Mouse (Mus musculus): ENCODE data around the gene Zpbp2.
"Not testable (repeated sequence)": the region's sequence is repeated elsewhere in the genome, so short reads cannot be mapped to it uniquely, and the experiment has no call there.

Zpbp2 gene

GRCm38 (mm10) chr11:98590548-98591445, 39.9 kb downstream of the Zpbp2 start:
- DNase-seq = peak in 1 of 2 experiments; percentile 16

DNA sequence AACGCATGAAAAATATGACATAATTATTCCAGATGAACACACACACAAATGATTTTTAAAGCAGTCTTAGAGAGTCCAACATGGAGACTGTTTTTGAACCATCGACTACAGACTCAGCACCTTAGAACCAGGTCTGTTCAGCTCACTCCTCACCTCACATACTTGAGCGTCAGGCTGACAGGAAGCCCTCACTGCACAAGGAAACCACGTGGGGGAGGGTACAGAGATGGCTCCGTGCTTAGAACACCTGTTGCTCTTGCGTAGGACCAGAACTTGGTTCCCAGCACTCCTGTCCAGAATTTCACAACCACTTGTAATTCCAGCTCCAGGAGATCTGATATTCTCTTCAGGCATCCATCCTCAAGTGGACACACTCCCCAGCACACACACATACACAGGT, 44.1 kb downstream of the Zpbp2 start:
- DNase-seq = no peak

DNA sequence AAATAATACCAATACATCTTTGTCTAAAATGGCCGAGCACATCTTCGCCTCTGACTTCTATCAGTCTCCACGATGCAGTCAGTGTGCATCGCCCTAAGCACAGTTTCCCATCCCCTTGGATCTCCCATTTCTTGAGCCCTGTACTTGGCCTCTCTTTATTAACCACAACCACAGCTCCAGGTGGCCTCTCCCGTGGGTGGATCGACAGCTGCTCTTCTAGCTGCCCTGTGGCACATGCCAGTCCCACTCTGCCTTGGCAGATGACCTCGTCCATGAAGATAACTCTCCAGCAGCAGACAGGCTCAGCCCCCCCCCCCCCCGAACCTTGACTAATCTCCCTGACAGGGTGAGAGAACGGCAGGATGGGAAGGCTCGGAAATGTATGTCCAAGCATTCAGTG, 44.6 kb downstream of the Zpbp2 start:
- DNase-seq = no peak

DNA sequence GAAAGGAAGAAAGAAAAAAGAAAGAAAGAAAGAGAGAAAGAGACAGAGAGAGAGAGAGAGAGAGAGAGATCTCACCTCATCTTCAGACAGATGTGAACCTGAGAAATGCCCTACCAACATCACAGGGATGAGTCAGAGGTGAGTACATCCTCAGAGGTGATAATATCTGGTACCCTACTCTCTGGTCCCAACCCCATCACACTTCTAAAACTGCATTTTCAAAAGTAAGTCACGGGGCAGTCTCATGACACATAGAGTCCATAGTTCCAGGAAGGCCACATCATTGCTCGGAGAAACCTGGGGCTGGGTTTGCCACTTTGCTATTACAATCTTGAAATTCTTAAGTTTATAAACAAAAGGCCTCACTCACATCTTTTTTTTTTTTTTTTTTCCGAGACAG, 45.1 kb downstream of the Zpbp2 start:
- no peak for DNase-seq

DNA sequence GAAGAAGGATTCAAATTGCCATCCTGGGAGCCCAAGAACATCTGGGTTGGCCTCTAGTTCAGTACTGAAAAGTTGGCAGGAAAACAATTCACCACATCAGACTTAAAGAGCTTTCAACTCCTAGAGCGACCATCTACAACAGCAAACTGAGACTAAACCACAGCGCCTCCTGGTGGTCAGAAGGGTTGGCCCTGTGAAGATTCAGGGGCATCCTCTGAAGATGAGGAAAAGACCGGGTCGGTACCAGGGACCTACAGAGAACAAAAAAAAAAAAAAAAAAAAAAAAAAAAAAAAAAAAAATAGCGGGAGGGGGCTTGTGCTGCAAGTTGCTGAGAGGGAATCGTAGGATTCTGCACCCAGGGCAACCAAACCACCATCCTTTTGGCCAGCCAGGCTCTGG, 46.5 kb downstream of the Zpbp2 start:
- DNase-seq = peak in 1 of 2 experiments; percentile 62

DNA sequence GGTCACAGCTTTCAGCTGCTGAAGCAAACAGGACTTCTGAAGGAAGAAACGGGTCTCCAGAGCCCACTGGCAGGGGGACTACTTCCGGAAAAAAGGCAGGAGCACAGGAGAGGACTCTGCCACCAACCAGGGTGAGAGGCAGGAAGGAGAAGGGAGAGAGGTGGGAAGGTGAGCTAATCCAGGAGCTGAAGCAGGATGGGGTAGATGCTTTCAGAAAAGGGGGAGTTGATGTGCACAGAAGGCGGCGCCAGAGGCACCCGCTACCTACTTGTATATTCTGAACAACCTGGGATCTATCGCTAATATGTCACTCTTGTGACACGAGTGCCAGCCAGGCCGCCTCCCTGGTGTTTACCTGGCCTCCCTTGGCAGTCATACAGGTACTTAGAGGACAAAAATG, 47.1 kb downstream of the Zpbp2 start, which contains the start of gene Lrrc3c:
TSS of gene Lrrc3c (plus strand) at position 301 of the 400 bp plus-strand sequence.
- DNase-seq = no peak

GRCm38 (mm10) chr11:98598851-98599290, 48.0 kb downstream of the Zpbp2 start:
- no peak for DNase-seq

GRCm38 (mm10) chr11:98599291-98599690, 48.4 kb downstream of the Zpbp2 start:
- no peak for DNase-seq

- DNase-seq = no peak
These were observed 51.3 kb downstream of the Zpbp2 start for GRCm38 (mm10) chr11:98602090-98602690.

DNA sequence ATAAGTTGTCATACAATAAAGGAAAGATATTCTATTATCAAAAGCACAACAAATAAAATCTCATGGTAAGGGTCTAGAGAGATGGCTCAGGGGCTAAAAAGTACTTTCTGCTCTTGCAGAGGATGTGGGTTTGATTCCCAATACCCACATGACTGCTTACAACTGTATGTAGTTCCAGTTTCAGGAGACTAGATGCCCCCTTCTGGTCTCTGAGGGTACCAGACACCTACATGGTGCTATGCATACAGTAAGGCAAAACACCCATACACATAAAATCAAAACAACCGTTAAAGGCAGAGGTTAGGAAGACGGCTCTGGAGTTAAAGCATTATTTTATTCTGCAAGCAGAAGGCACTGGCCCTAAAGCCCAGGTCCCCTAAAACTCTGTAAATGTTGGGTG, 53.1 kb downstream of the Zpbp2 start:
- DNase-seq = no peak

- DNase-seq = not testable (repeated sequence)
These were observed 54.0 kb downstream of the Zpbp2 start for GRCm38 (mm10) chr11:98604911-98605310.

DNA sequence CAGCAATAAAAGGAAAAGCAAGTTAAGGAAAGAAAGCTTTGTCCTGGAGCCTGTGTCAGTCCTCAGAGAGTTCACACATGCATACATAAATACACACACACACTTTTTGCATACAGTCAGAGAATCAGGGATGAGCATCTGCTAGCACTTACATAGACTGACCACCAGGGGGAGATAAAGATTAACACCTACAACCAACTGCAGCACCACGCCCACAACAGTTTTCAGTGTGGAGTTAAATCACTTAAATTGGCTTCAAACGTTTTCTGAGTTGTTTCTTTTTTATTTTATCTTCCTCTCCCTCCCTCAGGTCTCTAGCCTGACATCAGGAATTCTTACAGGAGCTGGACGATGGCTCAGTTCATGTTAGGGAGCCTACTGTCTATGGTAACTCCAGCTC, 55.9 kb downstream of the Zpbp2 start:
- DNase-seq = no peak
